Mouse (Mus musculus): Measurements from ENCODE around the gene Mvb12a.

- TF ChIP-seq CTCF (IDR thresholded peaks at IDR 0.05; ENCODE audit: low read depth) (no peak), EP300 (IDR thresholded peaks at IDR 0.05; ENCODE audit: low read depth) (no peak)
Measured at GRCm38 (mm10) chr8:71594324-71594722, 51.6 kb downstream of the Mvb12a start.

Data from heart, postnatal 0 days (tissue).